Mouse (Mus musculus) telencephalon, adult 2 months (tissue): ENCODE measurements around the gene 1700056E22Rik.

Experiments used
- DNase-seq: peaks from one replicate; pipeline ENCODE4 v3.0.0-alpha.2; 2011; ENCODE audit warnings: low read depth, low spot score

Gene 1700056E22Rik

DNA sequence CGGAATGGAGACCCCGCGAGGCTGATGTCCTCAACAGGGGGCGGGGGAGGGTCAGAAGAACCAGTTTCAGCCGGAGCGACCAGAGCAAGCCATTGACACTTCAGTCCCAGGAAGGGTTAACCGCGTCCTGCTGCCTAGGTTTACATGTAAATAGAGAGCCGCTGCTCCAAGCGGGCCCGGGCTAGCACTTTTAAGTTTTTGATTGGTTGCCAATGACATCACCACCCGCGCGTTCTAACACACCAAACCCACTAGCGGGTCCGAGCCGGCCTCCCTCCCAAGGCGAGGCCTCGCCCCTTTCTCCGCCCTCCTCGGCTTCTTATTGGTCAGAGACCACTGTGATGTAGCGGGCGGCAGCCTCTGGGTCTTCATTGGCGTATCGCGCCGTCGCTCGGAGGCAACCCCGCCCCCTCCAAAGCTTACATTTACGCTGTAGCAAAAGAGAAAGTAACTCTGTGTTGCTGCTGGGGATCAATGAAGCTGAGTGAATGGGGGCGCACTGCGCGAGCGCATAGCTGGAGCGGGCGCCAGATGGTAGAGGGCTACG, at the start of gene 1700056E22Rik:
Gene 1700056E22Rik (minus strand): TSS at position 291 of the 547 bp plus-strand sequence.
- DNase-seq, result peak; percentile 98

- DNase-seq, result no peak
These were observed 49.1 kb upstream of the 1700056E22Rik start for GRCm38 (mm10) chr1:184083166-184083565.

- DNase-seq, result no peak
These were observed 48.6 kb upstream of the 1700056E22Rik start for GRCm38 (mm10) chr1:184082661-184083060.

- no peak for DNase-seq
These were observed 45.2 kb upstream of the 1700056E22Rik start for GRCm38 (mm10) chr1:184079304-184079703.

DNA sequence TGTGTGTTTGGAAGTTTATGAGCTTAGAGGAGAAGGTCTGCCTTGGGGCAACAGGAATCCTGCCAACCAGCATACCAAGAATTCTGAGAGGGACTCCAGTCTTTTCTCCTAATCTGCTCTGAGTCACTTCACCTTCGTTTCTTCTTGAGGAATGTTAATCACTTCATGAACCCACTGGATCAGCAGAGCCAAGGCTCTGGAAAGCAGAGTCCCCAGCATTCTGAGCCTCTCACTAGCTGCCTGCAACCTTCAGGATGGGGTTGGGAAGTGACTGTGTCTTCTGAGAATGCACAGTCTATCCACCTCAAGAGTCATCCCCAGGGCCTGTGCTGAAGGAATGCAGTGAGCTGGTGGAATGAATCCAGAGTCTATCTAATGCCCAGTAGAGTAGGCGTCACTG, 42.7 kb upstream of the 1700056E22Rik start:
- no peak for DNase-seq

DNA sequence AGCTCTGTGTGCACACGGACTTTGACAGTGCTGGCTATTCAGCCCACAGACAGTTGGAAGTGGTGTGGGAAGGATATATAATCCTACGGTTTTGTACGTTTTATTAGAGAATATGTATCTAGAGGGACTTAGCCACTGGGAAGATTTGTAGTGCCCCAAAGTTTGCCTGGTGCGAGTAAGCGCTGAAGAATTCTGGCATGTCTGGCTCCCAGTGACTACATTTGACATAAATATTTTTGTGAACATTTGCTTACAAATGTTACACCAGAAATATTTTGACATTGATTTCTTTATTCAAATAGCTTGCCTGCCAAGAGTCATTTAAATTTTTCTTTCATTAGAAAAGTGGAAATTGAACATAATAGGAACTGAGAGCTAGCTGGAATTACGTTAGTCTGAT, 42.0 kb upstream of the 1700056E22Rik start:
- no peak for DNase-seq

DNA sequence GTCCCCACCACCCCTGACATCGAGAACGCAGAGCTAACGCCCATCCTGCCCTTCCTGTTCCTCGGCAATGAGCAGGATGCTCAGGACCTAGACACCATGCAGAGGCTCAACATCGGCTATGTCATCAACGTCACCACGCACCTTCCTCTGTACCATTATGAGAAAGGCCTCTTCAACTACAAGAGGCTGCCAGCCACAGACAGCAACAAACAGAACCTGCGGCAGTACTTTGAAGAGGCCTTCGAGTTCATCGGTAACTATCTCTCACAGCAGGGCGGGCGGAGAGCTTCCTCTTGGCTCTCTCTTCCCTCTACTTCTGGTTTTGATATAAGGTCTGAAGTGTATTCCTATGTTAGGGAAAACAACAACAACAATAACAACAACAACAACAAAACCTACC, 34.9 kb upstream of the 1700056E22Rik start:
- DNase-seq, result no peak

DNA sequence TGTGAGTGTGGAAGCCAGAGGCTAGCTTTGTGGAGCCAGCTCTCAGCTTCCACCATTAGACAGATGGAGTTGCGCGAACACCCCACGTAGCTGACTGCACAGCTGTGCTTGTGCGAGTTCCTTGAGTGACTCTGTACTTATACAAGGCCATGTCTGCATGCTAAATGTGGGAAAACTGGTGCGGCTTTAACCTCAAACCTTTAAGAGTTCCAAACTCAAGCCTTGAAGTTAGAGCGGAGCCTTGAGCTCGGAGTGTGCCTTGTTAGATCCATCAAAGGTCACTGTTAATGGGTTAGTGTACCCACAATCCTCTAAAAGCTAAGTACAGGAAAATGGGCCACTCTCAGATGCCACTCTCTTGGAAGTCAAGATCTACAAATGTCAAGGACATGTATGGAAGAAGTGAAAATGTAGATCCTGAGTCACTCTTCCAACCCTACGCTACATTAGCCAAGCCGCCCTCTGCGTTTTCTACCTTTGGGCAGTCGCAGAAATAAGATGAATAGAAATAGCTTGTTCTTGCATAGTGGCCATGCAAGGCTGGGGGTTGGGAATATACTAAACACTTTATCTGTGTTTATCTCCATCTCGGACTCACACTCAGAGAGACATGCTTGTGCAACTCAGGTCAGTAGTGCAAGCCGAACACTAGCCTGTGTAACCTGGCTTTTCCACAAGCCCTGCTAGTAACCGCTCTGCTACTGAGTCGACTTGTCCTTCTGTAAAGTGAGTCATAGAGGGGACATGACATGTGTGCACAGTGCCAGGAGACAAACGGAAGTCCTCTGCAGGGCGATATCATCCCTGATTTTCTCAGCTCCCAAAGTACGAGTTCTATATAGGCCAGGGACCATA, 33.8 kb upstream of the 1700056E22Rik start:
- DNase-seq, result no peak

GRCm38 (mm10) chr1:184066460-184067287, 32.6 kb upstream of the 1700056E22Rik start:
- no peak for DNase-seq

GRCm38 (mm10) chr1:184065589-184066361, 31.7 kb upstream of the 1700056E22Rik start:
- peak; percentile 69 for DNase-seq

DNA sequence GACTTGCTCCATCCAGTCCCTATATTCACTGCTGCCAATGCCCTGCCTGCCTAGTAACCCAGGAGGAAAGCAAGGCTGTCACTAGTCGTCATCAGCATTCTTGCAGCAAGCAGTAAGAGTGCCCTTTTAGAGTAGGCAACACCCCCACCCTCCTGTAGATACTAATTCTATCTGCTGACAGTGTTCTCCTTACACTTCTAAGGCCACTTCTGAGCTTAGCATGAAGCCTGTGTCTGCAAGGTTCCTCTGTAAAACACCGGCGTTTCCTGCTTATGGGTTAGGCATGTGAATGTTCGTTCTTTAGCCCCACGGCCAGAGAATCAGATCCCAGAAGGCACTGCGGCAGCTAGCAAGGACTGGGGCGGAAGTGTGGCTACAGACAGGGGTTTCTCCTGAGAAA, 30.2 kb upstream of the 1700056E22Rik start:
- no peak for DNase-seq

- DNase-seq, result no peak
These were observed 27.8 kb upstream of the 1700056E22Rik start for GRCm38 (mm10) chr1:184061901-184062300.

DNA sequence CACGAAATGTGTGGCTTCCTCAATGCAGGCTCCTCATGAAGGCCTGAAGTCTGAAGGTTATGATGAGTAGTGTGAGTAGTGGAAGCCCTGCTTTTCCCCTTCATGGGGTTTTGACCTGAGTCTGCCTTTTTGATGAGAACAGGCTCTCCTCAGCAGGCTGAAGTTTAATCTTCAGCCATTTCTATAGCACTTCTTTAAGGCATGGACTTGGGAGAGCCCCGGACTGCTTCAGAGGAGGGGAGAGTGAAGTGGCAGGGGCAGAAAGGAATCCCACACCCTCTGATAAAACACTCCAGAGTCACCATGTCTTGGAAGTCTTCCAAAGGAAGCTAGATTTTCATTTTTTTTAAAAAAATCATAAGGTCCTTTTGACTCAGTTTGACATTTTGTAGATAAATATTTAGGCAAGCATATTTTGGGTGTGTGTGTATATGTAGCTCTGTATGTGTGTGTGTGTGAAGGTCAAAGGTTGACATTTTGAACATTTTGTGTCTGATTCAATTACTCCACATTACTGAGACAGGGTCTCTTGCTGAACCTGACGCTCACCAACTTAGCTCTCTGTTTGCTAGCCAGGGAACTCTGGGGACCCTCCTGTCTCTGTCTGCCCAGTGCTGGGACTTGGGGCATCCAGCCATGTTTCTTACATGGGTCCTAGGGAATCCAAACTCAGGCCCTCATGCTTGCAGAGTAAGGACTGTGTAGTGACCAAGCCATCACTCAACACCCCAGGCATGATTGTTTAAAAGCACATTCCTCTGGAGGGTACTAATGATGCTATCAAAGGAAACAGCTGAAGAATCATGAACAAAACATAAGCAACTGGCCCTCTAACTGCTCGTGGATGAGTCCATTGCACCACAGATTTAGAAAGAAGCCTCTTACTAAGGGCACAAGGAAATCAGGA, 27.0 kb upstream of the 1700056E22Rik start:
- no peak for DNase-seq

DNA sequence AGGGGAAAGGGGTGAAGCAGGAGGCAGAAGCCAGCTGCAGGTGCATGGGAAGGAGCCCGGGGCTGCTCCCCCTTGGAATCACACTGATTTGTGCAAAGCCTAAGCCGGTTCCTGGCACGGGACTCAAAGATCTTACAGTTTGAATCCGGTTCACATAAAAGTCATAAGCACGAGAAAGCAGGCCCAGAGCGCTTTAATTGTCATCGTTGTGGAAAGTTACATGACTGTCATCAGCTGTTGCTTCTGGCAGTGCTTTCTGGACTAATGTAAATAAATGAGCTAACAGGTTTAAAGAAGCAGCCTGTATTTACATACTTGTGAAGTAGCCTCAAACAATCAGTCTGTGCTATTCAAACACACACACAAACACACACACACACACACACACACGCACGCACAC, 26.3 kb upstream of the 1700056E22Rik start:
- no peak for DNase-seq

DNA sequence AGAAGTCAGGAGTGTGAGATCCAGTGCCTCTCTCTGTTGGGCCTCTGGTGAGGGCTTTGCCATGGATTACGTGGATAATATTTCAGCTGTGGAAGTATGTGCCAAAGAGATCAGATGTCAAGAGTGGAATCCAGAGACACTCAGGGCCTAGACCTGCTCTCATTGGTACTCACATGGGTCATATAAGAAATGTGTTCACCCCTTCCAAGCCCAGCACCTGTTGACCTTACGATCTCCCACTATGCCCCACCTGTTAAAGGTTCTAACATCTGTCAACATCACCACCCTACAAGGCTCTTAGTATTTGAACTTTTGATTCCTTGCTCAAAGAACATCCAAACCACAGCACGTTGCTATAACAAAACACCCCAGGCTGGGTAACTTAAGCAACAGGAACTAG, 25.7 kb upstream of the 1700056E22Rik start:
- no peak for DNase-seq

DNA sequence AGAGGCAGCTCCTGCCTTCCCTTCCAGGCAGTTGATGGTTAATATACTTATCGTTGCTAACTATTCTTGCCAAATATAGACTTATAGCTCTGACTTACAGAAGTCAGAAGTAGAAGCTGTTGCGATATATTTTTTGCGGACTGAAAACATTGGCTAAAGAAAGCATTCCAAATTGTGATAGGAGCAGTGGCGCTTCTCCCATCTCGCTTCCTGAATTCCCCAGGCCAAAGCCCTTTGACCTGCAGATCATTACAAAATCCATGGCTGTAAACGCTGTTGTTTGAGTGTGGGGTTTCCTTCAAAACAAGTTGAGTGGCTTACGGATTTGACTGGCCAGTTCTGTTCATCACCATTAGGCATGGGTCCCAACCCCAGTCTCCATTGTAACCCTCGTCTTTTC, 24.1 kb upstream of the 1700056E22Rik start:
- no peak for DNase-seq

GRCm38 (mm10) chr1:184054176-184054575, 20.1 kb upstream of the 1700056E22Rik start:
- DNase-seq, result no peak

DNA sequence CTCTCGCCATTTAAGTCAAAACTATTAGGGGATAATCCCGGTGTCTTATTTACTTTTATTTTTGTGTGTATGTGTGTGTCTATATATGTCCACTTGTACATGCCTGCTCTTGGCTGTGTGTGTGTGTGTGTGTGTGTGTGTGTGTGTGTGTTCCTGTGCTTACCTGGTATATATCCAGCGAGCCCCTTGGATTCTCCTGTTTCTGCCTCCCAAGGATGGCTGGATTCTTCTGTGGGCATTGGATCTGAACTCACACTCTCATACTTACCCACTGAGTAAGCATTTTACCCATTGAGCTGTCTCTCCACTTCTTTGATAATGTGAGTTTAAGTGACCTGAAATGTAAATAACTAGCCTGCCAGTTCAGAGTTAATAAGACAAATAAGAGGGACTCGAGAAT, 19.6 kb upstream of the 1700056E22Rik start:
- no peak for DNase-seq

DNA sequence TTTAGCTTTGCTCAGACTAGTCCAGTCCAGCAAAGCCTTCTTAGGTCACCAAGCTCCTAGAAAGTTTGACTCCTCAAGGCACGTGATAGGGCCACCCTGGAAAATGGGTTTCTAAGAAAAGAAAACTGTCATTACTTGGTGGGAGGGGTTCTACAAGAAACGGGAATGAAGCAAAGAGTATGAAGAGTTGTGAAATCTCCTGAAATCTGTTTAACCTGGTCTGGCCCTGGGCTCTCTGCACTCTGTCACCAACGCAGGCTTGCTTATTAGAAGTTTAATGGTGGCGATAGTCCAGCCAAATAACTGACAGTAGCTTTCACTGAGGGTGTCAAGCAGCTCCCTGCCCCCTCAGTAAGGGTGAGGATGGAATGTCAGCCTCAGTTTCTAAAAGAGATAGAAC, 19.0 kb upstream of the 1700056E22Rik start:
- DNase-seq, result no peak

DNA sequence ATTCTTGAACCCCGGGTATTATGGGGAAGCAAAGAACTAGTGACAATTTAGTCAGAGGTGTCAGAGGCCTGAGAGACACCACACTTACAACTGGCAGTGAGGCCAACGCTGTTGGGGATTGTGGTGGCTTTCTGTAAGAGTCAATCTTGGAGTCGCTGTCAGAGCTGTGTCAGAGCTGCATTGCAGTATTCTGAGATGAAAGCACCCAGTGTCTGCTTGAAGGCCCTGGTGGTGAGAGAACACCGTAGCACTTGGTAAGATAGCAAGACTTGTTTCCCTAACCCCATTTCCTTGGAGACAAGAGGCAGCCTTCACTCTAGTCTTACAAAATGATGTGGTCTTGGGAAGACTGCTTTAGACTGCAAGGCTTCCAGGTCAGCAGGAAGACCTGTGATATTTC, 18.2 kb upstream of the 1700056E22Rik start:
- DNase-seq, result no peak

DNA sequence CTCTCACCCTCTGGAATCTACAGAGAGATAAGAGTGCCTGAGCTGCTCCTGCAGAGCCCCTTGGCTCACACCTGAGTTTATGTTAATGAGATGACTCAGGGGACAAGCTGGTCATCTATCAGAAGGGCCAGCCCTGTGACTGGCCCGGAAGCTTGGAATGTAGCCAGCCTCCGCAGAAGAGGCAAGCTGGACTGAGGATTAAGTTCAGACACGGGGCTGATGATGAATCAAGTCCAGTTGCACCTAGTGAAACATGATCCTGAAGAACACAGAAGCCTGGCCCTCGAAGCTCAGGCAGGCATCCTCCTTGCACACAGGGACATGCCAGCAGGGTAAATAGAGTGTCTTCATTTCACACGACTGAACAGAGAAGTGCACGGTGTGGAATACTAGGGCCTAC, 17.7 kb upstream of the 1700056E22Rik start:
- DNase-seq, result no peak
